Mouse (Mus musculus) gastrocnemius, postnatal 10 days (tissue): ENCODE measurements around the gene Prcc. TPM values are rescaled to one million over a fixed set of nuclear protein-coding genes. Genes with fewer than 3 reads are reported as not detected.
"Not testable (repeated sequence)": the region's sequence is repeated elsewhere in the genome, so short reads cannot be mapped to it uniquely, and the experiment has no call there.

ENCODE experiments used
- DNase-seq: peaks from one replicate; pipeline ENCODE4 v3.0.0; 2021; ENCODE audit warnings: mixed read lengths
- total RNA-seq, 2 experiments: library from RNA; stranded (reverse); gene quantifications; 2 replicates each; pipeline ENCODE4 v1.2.3; 2021

Prcc gene
- total RNA-seq, 2 experiments from 2014 or later = 44.2 to 47.7 TPM

DNA sequence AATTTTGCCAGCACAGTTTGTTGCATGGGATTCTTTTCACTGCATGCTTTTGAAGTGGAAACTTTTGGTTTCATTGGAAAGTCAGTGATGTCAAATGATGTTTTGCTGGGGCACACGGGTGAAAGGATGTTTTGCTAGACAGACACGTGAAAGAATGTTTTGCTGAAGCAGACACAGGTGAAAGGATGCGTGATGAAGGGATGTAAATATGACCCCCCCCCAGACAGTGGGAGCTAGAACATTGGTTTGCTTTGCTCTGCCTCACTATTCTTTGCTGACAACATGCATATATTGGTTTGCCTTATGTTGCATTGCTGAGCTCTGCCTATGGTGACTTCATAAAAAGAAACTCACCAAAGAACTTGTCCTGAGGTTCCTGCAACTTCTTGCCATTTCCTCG is 40.4 kb downstream of the Prcc start:
- DNase-seq = no peak

- DNase-seq = no peak
Observed at GRCm38 (mm10) chr3:87840858-87841257, 44.5 kb downstream of the Prcc start.

DNA sequence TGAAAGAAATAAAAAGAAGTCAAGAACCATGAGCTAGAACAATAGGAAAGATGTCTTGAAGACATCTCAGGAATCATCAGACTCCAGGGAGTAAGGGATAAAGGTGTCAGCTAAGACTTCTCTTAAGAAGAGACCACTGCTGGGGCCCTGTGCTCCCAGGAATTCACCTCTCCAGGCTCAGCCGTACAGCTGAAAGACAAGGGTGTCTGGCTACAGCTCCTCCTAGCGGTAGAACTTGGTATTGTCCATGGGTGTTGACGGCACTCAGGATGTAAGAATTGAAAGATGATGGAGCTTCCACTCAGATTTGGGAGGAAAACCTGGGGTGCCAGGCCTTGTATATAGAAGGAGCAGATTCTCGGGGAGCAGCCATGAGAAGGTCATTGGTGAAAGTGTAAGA is 46.8 kb downstream of the Prcc start:
- DNase-seq = peak; percentile 83

GRCm38 (mm10) chr3:87833482-87833881 is 51.9 kb downstream of the Prcc start:
- no peak for DNase-seq

GRCm38 (mm10) chr3:87832109-87832859 is 53.1 kb downstream of the Prcc start:
- DNase-seq = no peak

GRCm38 (mm10) chr3:87829025-87829424 is 56.4 kb downstream of the Prcc start:
- no peak for DNase-seq

- DNase-seq = no peak
Observed at GRCm38 (mm10) chr3:87828435-87828834, 57.0 kb downstream of the Prcc start.

GRCm38 (mm10) chr3:87824206-87824605 is 61.2 kb downstream of the Prcc start, which contains the start of gene Pear1:
Pear1 (minus strand) TSS chr3:87824306.
- DNase-seq = not testable (repeated sequence)

GRCm38 (mm10) chr3:87818226-87818625 is 67.2 kb downstream of the Prcc start:
- DNase-seq = no peak

DNA sequence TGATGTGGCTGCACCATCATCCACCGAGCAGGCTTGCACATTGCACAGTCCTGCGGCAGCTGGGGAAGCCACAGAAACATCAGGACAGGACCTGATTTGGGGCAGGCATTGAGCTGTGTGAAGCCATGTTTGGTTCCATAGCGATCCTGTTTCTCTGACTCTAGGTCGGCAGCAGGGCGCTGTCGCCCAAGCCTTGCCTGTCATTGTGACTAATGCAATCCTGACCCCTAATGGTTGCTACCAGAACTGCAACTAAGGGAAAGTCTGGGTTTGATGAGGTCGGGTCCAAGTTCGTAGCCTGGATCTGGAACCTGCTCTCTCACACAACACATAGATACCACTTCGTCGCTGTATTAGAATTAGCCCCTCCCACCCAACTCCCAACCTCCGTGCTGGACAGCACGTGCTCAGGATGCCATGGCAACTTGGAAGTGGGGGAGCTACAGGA is 68.7 kb downstream of the Prcc start:
- peak; percentile 78 for DNase-seq

DNA sequence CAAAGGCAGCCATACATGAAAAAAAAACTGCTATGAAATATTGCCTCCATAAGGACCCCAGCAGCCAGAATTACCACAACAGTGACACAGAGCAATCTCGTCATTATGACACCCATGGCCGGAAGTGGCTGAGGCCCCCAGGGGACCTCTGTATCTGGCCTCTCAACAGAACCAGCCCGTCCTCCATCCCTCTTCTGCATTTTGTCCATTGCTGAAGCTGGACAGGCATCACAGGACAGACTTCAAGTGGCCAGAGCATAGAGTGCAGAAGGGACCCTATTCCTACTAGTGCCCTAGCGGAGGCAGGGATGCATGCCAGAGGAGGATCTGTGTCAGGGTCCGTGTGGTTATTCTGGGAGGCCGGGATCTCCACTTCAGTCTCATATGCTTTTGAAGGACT is 69.2 kb downstream of the Prcc start:
- DNase-seq = no peak

- peak; percentile 34 for DNase-seq
Observed at GRCm38 (mm10) chr3:87812873-87813272, 72.5 kb downstream of the Prcc start.

DNA sequence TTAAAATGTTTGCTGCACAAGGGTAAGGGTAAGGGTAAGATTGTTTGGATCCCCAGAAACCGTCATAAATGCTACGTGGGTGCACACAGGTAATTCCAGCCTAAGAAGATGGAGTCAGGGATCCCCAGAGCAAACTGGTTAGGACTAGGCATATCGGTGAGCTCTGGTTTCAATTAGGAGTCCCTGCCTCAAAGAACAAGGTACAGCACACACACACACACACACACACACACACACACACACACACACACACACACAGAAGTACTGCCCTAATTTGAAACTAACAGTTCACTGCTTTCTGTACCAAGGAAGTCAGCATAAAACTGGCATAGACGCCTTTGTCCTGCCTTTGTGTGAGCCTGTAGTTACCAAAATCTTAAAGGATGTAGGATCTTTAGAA is 73.0 kb downstream of the Prcc start:
- DNase-seq = no peak

GRCm38 (mm10) chr3:87811297-87811696 is 74.1 kb downstream of the Prcc start:
- no peak for DNase-seq

DNA sequence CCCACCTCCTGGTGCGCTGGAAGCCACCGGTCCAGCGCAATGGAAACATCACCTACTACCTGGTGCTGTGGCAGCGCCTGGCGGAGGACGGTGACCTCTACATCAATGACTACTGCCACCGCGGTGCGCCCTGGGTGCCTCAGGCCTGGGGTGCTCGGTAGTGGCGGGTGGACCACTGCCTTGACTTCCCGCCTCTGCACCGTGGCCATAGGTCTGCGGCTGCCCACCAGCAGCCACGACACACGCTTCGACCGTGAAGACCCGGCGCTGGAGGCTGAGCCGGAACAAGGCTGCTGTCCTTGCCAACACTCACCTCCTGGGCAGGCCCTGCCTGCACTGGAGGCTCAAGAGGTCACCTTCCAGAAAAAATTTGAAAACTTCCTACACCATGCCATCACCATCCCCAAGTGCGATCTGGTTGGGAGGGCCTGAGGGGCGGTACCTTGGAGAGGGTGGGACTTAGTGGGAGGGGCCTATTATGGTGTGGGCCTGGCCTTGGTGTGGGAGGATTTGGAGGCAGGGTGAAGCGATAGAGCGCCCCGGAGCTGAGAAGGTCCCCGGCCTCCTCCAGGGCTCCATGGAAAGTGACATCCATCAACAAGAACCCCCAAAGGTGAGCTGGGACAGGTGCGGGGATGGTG is 76.0 kb downstream of the Prcc start:
- no peak for DNase-seq

Other genes with a start within 250 kb of the Prcc start
- gene Lrrc71, start 137.0 kb downstream of the Prcc start, total RNA-seq = under 1 TPM in 1 of 2 experiments, not detected in 1; 0.11 TPM
- under 1 TPM; 0.09 TPM for gene Ntrk1, start 90.4 kb downstream of the Prcc start, total RNA-seq
- gene Insrr, start 88.7 kb downstream of the Prcc start, total RNA-seq = under 1 TPM; 0.19 to 0.56 TPM
- gene Pear1, start 61.3 kb downstream of the Prcc start, total RNA-seq = 10 to 100 TPM; 19.6 to 19.7 TPM
- under 1 TPM in 1 of 2 experiments, not detected in 1; 0.18 TPM for gene Sh2d2a, start 38.9 kb downstream of the Prcc start, total RNA-seq
- 100 to 1,000 TPM; 192 to 197 TPM for gene Hdgf, start 20.7 kb upstream of the Prcc start, total RNA-seq
- 10 to 100 TPM; 47.3 to 55.6 TPM for gene Mrpl24, start 33.9 kb upstream of the Prcc start, total RNA-seq
- gene Isg20l2, start 44.7 kb upstream of the Prcc start, total RNA-seq = 10 to 100 TPM; 10.7 to 15.0 TPM
- 1 to 10 TPM; 4.8 to 7.0 TPM for gene Rrnad1, start 45.1 kb upstream of the Prcc start, total RNA-seq
- 1 to 10 TPM in 1 of 2 experiments, under 1 TPM in 1; 0.96 to 1.1 TPM for gene Crabp2, start 63.1 kb upstream of the Prcc start, total RNA-seq
- gene Nes, start 85.5 kb upstream of the Prcc start, total RNA-seq = 10 to 100 TPM; 72.4 to 87.7 TPM
- 1 to 10 TPM in 1 of 2 experiments, under 1 TPM in 1; 0.61 to 1.9 TPM for gene Bcan, start 114.6 kb upstream of the Prcc start, total RNA-seq
- gene Hapln2, start 142.0 kb upstream of the Prcc start, total RNA-seq = not detected
- gene Gpatch4, start 157.5 kb upstream of the Prcc start, total RNA-seq = 10 to 100 TPM; 12.5 to 14.7 TPM
- gene Naxe, start 172.9 kb upstream of the Prcc start, total RNA-seq = 10 to 100 TPM; 52.5 to 57.1 TPM
- gene Ttc24, start 192.7 kb upstream of the Prcc start, total RNA-seq = not detected
- gene Iqgap3, start 196.4 kb upstream of the Prcc start, total RNA-seq = 1 to 10 TPM; 5.6 to 8.3 TPM